Mouse (Mus musculus): ENCODE measurements around the gene Eef2. TPM values are rescaled to one million over a fixed set of nuclear protein-coding genes. Genes with fewer than 3 reads are reported as not detected.
A peak's percentile ranks its signal among the peaks of the same experiment; 100 is the strongest.
"Not testable (repeated sequence)": the region's sequence is repeated elsewhere in the genome, so short reads cannot be mapped to it uniquely, and the experiment has no call there.

Eef2 gene
- total RNA-seq, 2 experiments from 2014 or later: 1,320 to 1,335 TPM

DNA sequence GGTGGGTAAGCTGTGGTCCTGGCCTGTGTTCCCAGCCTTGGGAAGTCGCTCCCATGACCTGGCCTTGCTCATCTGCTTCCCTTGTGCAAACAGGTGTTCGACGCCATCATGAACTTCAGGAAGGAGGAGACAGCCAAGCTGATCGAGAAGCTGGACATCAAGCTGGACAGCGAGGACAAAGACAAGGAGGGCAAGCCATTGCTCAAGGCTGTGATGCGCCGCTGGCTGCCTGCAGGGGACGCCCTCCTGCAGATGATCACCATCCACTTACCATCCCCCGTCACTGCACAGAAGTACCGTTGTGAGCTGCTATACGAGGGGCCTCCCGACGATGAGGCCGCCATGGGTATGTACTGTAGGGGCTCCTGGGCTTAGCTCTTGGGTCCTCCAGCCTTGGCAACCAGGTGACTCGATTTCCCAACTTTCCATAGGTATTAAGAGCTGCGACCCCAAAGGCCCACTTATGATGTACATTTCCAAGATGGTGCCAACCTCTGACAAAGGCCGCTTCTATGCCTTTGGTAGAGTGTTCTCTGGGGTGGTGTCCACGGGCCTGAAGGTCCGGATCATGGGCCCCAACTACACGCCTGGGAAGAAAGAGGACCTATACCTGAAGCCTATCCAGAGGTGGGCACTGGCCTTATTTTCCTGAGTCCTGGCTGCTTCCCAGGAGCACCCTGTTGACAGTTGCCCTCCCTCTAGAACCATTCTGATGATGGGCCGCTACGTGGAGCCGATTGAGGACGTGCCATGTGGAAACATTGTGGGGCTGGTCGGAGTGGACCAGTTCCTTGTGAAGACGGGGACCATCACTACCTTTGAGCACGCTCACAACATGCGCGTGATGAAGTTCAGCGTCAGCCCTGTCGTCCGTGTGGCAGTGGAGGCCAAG lies 3.3 kb downstream of the Eef2 start:
- DNase-seq (ENCODE audit: low spot score): no peak

DNA sequence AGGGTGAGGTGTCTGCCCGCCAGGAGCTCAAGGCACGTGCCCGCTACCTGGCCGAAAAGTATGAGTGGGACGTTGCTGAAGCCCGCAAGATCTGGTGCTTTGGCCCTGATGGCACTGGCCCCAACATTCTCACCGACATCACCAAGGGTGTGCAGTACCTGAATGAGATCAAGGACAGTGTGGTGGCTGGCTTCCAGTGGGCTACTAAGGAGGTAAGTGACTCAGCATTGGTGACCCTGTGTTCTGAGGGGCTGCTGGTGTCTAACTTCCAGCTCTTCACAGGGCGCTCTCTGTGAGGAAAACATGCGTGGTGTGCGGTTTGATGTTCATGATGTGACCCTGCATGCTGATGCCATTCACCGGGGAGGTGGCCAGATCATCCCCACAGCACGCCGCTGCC lies 4.5 kb downstream of the Eef2 start:
- DNase-seq (ENCODE audit: low spot score): no peak

- not testable (repeated sequence) for DNase-seq (ENCODE audit: low spot score)
These were observed 5.4 kb downstream of the Eef2 start for GRCm38 (mm10) chr10:81181860-81182259.

DNA sequence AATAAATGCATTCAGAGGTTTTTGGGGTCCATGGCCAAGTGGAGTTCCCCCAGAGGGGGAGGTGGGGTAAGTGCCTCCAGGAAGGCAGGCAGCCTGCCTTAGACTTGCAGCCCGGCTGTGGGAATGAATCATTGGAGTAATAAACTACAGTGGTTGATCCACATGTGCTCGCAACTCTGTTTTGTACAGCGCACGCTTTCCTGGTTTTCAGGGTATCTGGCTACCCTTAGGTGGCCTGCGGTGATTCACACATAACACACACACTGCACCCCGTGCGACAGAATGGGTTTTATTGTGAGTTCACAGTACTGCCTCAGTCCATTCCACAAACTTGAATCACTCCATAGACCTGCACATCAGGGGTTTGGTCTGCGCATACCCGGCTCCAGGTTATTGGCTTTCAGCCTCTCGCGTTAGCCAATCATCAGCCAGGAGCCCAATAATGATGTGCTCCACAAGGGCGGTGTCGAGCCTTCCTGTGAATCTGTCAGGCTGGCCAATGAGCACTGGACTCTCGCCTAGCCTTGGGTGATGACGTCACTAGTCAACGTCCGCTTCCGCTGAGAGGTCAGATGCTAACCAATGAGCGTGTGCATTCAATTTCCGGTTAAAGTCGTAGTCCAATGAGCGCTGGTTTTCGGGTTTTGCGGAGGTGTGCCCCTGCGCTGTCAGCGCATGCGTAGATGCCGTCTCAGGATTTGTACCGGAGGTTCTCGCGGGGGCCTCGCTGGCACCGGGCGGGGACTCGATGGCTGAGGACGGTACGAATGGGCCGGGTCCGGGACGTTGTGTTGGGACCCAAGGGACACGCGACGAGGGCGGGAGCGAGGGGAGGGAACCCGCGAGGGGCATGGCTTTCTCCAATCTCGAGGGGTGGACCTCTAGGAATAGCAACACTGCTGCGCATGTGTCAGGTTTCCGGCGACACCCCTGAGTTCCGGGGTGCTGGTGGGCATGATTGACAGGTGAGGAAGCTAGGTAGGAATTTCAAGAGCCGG lies 6.2 kb downstream of the Eef2 start, which contains the start of gene Dapk3:
Gene Dapk3, plus strand, starts transcription at position 670 of the 998 bp plus-strand sequence.
- peak; percentile 97 for DNase-seq (ENCODE audit: low spot score)

DNA sequence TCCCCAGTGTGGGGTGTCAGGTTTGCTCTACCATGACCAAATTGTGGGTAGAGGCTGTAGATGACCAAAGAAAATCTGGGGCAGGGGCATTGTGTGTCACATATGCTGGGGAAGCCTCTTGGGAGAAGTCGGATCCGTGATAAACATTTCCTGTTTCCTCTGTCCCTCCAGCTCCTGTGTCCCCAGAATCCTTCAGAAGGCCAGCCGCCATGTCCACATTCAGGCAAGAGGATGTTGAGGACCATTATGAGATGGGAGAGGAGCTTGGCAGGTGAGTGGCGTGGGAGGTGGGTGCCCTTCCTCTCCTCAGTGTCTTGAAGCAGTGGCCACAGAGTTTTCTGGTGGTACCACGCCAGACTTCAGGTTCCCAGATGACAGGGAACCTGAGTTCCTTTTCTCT lies 7.4 kb downstream of the Eef2 start, which contains the start of gene 4930442H23Rik:
Gene 4930442H23Rik, minus strand, starts transcription at position 45 of the 400 bp plus-strand sequence.
- DNase-seq (ENCODE audit: low spot score): no peak

DNA sequence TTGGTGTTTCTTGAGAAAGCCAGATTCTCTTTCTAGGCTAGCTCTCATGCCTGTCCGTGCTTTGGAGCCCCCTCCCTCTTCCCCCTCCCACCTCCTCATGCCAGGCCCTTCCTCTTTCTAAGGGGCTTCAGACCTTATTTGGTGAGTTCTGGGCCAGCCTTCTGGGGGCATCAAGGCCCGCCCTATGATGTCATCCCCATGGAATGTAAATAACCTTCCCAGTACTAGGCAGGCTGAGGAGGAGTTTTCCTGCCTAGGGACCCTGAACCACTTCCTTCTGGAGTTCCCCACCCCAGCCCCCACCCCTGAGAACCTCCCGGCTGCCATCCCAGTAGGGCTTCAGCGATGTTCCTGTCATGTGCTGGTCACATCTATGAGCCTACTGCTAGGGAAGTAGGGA lies 8.3 kb downstream of the Eef2 start:
- no peak for DNase-seq (ENCODE audit: low spot score)

DNA sequence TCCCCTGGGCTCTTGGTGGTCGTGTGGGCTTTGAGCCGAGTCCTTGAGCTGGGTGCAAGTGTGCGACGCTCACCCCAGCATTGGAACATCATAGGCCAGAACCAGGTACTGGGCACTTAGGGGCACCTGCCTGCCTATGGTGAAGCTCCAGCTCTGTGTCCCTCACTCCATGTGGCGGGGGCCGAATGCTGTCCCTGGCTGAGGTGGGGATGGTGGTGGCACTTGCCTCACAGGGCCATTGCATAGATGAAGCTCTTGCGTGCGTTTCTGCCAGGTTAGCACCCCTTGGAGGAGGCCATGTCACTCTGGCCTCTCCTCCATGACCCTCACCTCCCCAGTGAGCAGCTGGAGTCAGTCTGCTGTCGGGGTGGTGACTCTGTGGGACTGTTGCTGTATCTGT lies 10.7 kb downstream of the Eef2 start:
- no peak for DNase-seq (ENCODE audit: low spot score)

DNA sequence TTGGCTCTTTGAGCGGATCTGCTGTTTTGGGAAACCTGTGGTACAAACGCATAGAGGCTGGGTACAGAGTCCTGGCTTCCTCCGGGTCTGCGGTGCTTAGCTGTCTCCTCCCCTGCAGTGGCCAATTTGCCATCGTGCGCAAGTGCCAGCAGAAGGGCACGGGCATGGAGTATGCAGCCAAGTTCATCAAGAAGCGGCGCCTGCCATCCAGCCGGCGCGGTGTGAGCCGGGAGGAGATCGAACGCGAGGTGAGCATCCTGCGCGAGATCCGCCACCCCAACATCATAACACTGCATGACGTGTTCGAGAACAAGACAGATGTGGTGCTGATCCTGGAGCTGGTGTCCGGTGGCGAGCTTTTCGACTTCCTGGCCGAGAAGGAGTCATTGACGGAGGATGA lies 13.4 kb downstream of the Eef2 start:
- no peak for DNase-seq (ENCODE audit: low spot score)

DNA sequence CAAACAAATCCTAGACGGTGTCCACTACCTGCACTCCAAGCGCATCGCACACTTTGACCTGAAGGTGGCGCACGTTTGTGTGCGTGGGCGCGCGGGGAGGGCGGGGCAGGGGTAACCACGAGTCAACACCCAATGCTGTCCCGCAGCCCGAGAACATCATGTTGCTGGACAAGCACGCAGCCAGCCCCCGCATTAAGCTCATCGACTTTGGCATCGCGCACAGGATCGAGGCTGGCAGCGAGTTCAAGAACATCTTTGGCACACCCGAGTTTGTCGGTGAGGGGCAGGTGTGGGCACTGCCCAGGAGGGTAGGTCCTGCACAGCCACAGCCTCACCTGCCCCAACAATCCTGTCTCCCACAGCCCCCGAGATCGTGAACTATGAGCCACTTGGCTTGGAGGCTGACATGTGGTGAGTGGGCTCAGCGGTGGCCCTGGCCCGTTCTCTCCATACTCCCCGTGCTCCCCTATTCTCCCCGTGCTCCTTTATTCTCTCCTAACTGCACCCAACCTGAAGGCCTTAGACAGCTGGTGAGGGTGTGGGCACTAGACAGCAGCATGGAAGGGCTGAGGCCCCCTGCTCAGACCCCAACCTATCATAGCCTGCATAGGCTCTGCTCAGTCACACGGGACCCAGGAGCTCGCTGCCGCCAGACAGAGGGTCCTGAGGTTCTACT lies 13.9 kb downstream of the Eef2 start:
- DNase-seq (ENCODE audit: low spot score): no peak

- DNase-seq (ENCODE audit: low spot score): no peak
These were observed 14.5 kb downstream of the Eef2 start for GRCm38 (mm10) chr10:81190912-81191321.

GRCm38 (mm10) chr10:81191342-81191982 lies 15.0 kb downstream of the Eef2 start:
- no peak for DNase-seq (ENCODE audit: low spot score)

DNA sequence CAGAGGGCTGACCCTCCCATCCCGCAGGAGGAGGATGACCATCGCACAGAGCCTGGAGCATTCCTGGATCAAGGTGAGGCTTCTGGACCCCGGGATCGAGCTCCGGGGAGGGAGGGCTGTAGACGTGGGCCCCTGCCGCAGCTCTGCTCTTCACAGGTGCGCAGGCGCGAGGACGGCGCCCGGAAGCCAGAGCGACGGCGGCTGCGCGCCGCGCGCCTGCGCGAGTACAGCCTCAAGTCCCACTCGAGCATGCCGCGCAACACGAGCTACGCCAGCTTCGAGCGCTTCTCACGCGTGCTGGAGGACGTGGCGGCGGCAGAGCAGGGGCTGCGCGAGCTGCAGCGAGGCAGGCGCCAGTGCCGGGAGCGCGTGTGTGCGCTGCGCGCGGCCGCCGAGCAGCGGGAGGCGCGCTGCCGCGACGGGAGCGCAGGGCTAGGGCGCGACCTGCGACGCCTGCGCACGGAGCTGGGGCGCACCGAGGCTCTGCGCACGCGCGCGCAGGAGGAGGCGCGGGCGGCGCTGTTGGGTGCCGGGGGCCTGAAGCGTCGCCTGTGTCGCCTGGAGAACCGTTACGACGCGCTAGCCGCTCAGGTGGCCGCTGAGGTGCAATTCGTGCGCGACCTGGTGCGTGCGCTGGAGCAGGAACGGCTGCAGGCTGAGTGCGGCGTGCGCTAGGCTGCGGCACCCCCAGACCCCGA lies 16.0 kb downstream of the Eef2 start:
- peak; percentile 81 for DNase-seq (ENCODE audit: low spot score)

DNA sequence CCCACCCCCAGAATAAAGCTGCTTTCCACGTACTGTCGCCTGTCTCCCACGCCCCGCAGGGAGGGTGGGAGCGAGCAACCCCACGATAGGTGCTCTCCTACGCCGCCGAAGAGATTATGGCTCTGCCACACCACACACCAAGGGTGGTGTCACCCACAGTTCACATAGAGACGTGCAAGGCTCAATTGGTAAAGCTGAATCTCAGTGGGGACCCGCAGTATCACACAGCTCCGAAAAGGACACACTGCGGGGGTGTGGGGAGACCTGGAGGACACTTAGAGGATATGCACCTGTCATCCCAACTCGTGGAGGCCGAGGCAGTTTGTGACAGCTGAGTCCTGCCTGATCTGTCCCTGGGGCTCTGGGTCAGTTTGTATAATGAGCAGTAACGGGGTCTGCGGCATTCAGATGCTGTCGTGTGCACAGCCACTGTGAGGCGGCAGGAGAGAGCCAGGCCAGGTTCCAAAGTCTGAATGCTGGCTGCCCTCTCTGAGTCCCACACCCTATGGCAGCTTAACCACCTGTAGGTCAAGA lies 16.6 kb downstream of the Eef2 start:
- DNase-seq (ENCODE audit: low spot score): peak; percentile 64

GRCm38 (mm10) chr10:81193991-81194774 lies 17.8 kb downstream of the Eef2 start:
- peak; percentile 85 for DNase-seq (ENCODE audit: low spot score)

DNA sequence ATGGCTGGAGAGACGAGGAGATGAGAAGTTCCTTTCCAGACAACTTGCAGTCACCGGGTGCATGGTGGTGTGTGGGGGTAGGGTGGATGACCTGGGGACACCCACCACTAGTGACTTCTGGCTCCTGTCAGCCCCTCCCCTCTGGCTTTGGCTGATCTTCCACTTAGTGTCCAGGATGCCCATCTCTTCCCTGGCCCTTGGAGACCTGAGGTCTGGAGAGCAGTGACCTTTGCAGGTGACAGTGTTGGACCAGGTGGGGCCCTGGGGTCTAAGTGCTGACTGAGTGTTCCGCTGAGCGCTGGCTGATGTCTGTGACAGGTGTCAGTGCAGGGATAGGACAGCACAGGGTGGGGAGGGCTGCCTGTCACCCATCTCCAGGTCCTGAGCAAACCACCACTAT lies 18.9 kb downstream of the Eef2 start:
- peak; percentile 81 for DNase-seq (ENCODE audit: low spot score)

DNA sequence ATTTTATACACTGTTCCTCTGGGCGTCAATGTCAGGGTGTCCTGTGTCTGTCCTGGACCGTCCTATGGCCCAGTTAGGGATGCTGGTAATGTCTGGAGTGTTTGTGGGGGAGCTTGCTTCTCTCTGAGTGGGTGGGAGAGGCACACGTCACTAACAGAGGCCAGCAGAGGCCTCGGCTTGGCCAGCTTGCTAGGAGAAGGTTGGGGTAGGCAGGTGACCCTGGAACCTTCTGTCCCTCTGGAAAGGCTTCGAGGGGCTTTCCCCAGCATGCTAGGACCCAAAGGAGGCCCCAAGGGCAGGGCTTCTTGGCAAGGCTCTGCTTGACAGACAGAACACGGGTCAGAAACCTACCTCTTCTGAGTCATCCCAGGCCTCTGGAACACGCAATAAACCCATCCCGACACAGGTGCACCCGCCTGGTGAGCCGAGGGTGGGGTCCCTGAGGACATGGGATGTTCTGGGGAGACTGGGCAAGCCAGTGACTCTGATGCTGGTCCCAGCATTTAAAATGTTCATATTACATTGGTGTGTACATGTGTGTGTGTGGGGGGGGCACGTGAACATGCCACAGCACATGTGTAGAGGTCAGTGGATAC lies 20.1 kb downstream of the Eef2 start:
- peak; percentile 65 for DNase-seq (ENCODE audit: low spot score)

DNA sequence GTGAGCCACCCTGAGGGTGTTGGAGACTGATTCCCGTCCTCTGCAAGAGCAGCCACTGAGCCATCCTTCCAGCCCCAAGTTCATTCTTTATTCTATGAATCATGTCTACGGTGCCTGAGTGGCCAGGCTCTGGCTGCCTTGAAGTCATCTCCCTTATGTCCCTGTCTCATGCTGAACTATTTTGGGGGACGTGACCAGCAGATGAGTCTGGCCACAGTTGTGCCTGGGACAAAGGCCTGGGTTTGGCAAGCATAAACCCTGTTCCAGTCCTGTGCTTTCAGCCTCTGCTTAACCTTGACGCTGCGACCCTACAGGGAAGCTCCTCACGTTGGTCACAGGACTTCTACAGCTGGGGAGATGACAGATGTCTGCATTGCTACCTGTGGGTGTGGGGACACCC lies 20.9 kb downstream of the Eef2 start:
- peak; percentile 68 for DNase-seq (ENCODE audit: low spot score)

DNA sequence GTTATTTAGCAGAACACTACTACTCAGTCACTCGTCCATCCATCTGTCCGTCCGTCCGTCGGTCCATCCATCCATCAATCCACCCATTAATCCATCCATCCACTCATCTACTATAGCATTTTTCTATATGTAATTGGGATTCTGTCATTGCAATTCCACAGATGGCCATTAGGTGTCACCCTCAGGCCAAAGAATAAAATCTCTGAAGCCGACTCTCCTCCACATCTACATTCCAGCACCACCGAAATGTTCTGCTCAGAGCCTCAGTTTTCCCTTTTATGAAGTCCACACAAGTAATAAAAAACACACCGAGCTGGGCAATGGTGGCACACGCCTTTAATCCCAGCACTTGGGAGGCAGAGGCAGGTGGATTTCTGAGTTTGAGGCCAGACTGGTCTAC lies 21.8 kb downstream of the Eef2 start:
- DNase-seq (ENCODE audit: low spot score): peak; percentile 71

- no peak for DNase-seq (ENCODE audit: low spot score)
These were observed 22.6 kb downstream of the Eef2 start for GRCm38 (mm10) chr10:81198990-81199389.

Data from gastrocnemius, adult 18-20 months (tissue).